Mouse (Mus musculus): ENCODE results near the gene Gm20388. TPM values are rescaled to one million over a fixed set of nuclear protein-coding genes. Genes with fewer than 3 reads are reported as not detected.
"Not testable (repeated sequence)": the region's sequence is repeated elsewhere in the genome, so short reads cannot be mapped to it uniquely, and the experiment has no call there.

Gene Gm20388
- polyA plus RNA-seq, 1 experiment from 2014 or later, result 1.4 TPM

GRCm38 (mm10) chr8:121316009-121316408, 1405.4 kb downstream of the Gm20388 start:
- Histone ChIP-seq H3K4me1 (ENCODE audit: control insufficient read depth, low read depth, low read length) (no peaks in the 10 kb centered on the region), H3K27ac (ENCODE audit: low read length) (no peak overlapping the region), H3K4me3 (ENCODE audit: low read depth, low read length) (no peak overlapping the region), H3K9me3 (replicated peaks; ENCODE audit: control insufficient read depth, low read length) (no peaks in the 10 kb centered on the region), H3K27me3 (ENCODE audit: control insufficient read depth, insufficient read depth, low read depth, low read length) (no peaks in the 10 kb centered on the region; the same call in 1 of the 2 replicates), H3K36me3 (ENCODE audit: control insufficient read depth, insufficient read depth) (no peaks in the 10 kb centered on the region), H3K4me2 (ENCODE audit: low read depth, low read length) (no peak overlapping the region), H3K9ac (ENCODE audit: low read depth, low read length) (no peak overlapping the region)
- 8% methylated on average over 18 of the region's 18 CpGs for WGBS (ENCODE audit: insufficient replicate concordance)
- peak; percentile 32; the same call in 1 of the 2 replicates for ATAC-seq (ENCODE audit: low read depth)

- H3K4me2 ChIP-seq (ENCODE audit: low read depth, low read length); H3K9ac ChIP-seq (ENCODE audit: low read depth, low read length); H3K4me3 ChIP-seq (ENCODE audit: low read depth, low read length); ATAC-seq (ENCODE audit: low read depth); H3K4me1 ChIP-seq (ENCODE audit: control insufficient read depth, low read depth, low read length); H3K36me3 ChIP-seq (ENCODE audit: control insufficient read depth, insufficient read depth); H3K27ac ChIP-seq (ENCODE audit: low read length); H3K9me3 ChIP-seq (replicated peaks; ENCODE audit: control insufficient read depth, low read length); H3K27me3 ChIP-seq (ENCODE audit: control insufficient read depth, insufficient read depth, low read depth, low read length): not testable (repeated sequence)
- WGBS (ENCODE audit: insufficient replicate concordance), result no CpG with 5 or more reads among the region's 19 CpGs
Measured at GRCm38 (mm10) chr8:121318756-121319155, 1408.1 kb downstream of the Gm20388 start.

GRCm38 (mm10) chr8:121319491-121319890, 1408.8 kb downstream of the Gm20388 start:
- Histone ChIP-seq H3K9ac (ENCODE audit: low read depth, low read length) (no peak overlapping the region), H3K27me3 (ENCODE audit: control insufficient read depth, insufficient read depth, low read depth, low read length) (no peaks in the 10 kb centered on the region), H3K4me1 (ENCODE audit: control insufficient read depth, low read depth, low read length) (no peaks in the 10 kb centered on the region), H3K4me2 (ENCODE audit: low read depth, low read length) (no peak overlapping the region), H3K4me3 (ENCODE audit: low read depth, low read length) (no peak overlapping the region), H3K36me3 (ENCODE audit: control insufficient read depth, insufficient read depth) (no peaks in the 10 kb centered on the region), H3K27ac (ENCODE audit: low read length) (no peak overlapping the region), H3K9me3 (replicated peaks; ENCODE audit: control insufficient read depth, low read length) (no peaks in the 10 kb centered on the region)
- ATAC-seq (ENCODE audit: low read depth), result no peak
- WGBS (ENCODE audit: insufficient replicate concordance), result 31% methylated on average over 5 of the region's 5 CpGs

- H3K36me3 ChIP-seq (ENCODE audit: control insufficient read depth, insufficient read depth), result no peaks in the 10 kb centered on the region
- no peaks in the 10 kb centered on the region for H3K4me1 ChIP-seq (ENCODE audit: control insufficient read depth, low read depth, low read length)
- no peak overlapping the region for H3K4me2 ChIP-seq (ENCODE audit: low read depth, low read length)
- no peak overlapping the region for H3K9ac ChIP-seq (ENCODE audit: low read depth, low read length)
- peak overlapping the region; percentile 56 for H3K27ac ChIP-seq (ENCODE audit: low read length)
- no peak overlapping the region for H3K4me3 ChIP-seq (ENCODE audit: low read depth, low read length)
- no peaks in the 10 kb centered on the region for H3K27me3 ChIP-seq (ENCODE audit: control insufficient read depth, insufficient read depth, low read depth, low read length)
- H3K9me3 ChIP-seq (replicated peaks; ENCODE audit: control insufficient read depth, low read length), result no peaks in the 10 kb centered on the region
- ATAC-seq (ENCODE audit: low read depth), result peak; percentile 86
- 56% methylated on average over 18 of the region's 18 CpGs for WGBS (ENCODE audit: insufficient replicate concordance)
Measured at GRCm38 (mm10) chr8:121326164-121326910, 1415.7 kb downstream of the Gm20388 start.

- Histone ChIP-seq H3K27me3 (ENCODE audit: control insufficient read depth, insufficient read depth, low read depth, low read length) (no peaks in the 10 kb centered on the region), H3K9me3 (replicated peaks; ENCODE audit: control insufficient read depth, low read length) (peaks cover 4% of the 10 kb centered on the region; the same call in 1 of the 2 replicates), H3K27ac (ENCODE audit: low read length) (no peak overlapping the region), H3K4me2 (ENCODE audit: low read depth, low read length) (no peak overlapping the region), H3K9ac (ENCODE audit: low read depth, low read length) (no peak overlapping the region), H3K36me3 (ENCODE audit: control insufficient read depth, insufficient read depth) (no peaks in the 10 kb centered on the region), H3K4me3 (ENCODE audit: low read depth, low read length) (no peak overlapping the region), H3K4me1 (ENCODE audit: control insufficient read depth, low read depth, low read length) (no peaks in the 10 kb centered on the region)
- WGBS (ENCODE audit: insufficient replicate concordance), result 24% methylated on average over 8 of the region's 8 CpGs
- ATAC-seq (ENCODE audit: low read depth), result no peak
Measured at GRCm38 (mm10) chr8:121332436-121332835, 1421.8 kb downstream of the Gm20388 start.

- no peaks in the 10 kb centered on the region for H3K27me3 ChIP-seq (ENCODE audit: control insufficient read depth, insufficient read depth, low read depth, low read length)
- no peaks in the 10 kb centered on the region for H3K4me1 ChIP-seq (ENCODE audit: control insufficient read depth, low read depth, low read length)
- no peak overlapping the region for H3K4me2 ChIP-seq (ENCODE audit: low read depth, low read length)
- ATAC-seq (ENCODE audit: low read depth), result peak; percentile 30; the same call in 1 of the 2 replicates
- 13% methylated on average over 33 of the region's 33 CpGs for WGBS (ENCODE audit: insufficient replicate concordance)
- H3K9me3 ChIP-seq (replicated peaks; ENCODE audit: control insufficient read depth, low read length), result peaks cover 4% of the 10 kb centered on the region; the same call in 1 of the 2 replicates
- no peak overlapping the region for H3K27ac ChIP-seq (ENCODE audit: low read length)
- H3K9ac ChIP-seq (ENCODE audit: low read depth, low read length), result no peak overlapping the region
- no peak overlapping the region for H3K4me3 ChIP-seq (ENCODE audit: low read depth, low read length)
- no peaks in the 10 kb centered on the region for H3K36me3 ChIP-seq (ENCODE audit: control insufficient read depth, insufficient read depth)
Measured at GRCm38 (mm10) chr8:121334495-121335424, 1424.1 kb downstream of the Gm20388 start.

- Histone ChIP-seq H3K36me3 (ENCODE audit: control insufficient read depth, insufficient read depth) (no peaks in the 10 kb centered on the region), H3K9me3 (replicated peaks; ENCODE audit: control insufficient read depth, low read length) (peaks cover 4% of the 10 kb centered on the region; the same call in 1 of the 2 replicates), H3K4me1 (ENCODE audit: control insufficient read depth, low read depth, low read length) (no peaks in the 10 kb centered on the region), H3K27me3 (ENCODE audit: control insufficient read depth, insufficient read depth, low read depth, low read length) (no peaks in the 10 kb centered on the region), H3K9ac (ENCODE audit: low read depth, low read length) (no peak overlapping the region), H3K4me3 (ENCODE audit: low read depth, low read length) (no peak overlapping the region), H3K4me2 (ENCODE audit: low read depth, low read length) (no peak overlapping the region), H3K27ac (ENCODE audit: low read length) (no peak overlapping the region)
- 82% methylated on average over 7 of the region's 7 CpGs for WGBS (ENCODE audit: insufficient replicate concordance)
- no peak for ATAC-seq (ENCODE audit: low read depth)
Measured at GRCm38 (mm10) chr8:121335684-121336083, 1425.0 kb downstream of the Gm20388 start.

- H3K27me3 ChIP-seq (ENCODE audit: control insufficient read depth, insufficient read depth, low read depth, low read length), result no peaks in the 10 kb centered on the region
- WGBS (ENCODE audit: insufficient replicate concordance), result 59% methylated on average over 13 of the region's 13 CpGs
- no peak overlapping the region for H3K4me2 ChIP-seq (ENCODE audit: low read depth, low read length)
- H3K9ac ChIP-seq (ENCODE audit: low read depth, low read length), result no peak overlapping the region
- no peaks in the 10 kb centered on the region for H3K4me1 ChIP-seq (ENCODE audit: control insufficient read depth, low read depth, low read length)
- H3K36me3 ChIP-seq (ENCODE audit: control insufficient read depth, insufficient read depth), result no peaks in the 10 kb centered on the region
- no peaks in the 10 kb centered on the region for H3K9me3 ChIP-seq (replicated peaks; ENCODE audit: control insufficient read depth, low read length)
- no peak overlapping the region for H3K27ac ChIP-seq (ENCODE audit: low read length)
- H3K4me3 ChIP-seq (ENCODE audit: low read depth, low read length), result no peak overlapping the region
- no peak for ATAC-seq (ENCODE audit: low read depth)
Measured at GRCm38 (mm10) chr8:121342931-121343330, 1432.3 kb downstream of the Gm20388 start.

GRCm38 (mm10) chr8:121344486-121344885, 1433.8 kb downstream of the Gm20388 start:
- Histone ChIP-seq H3K4me1 (ENCODE audit: control insufficient read depth, low read depth, low read length) (no peaks in the 10 kb centered on the region), H3K4me2 (ENCODE audit: low read depth, low read length) (no peak overlapping the region), H3K9me3 (replicated peaks; ENCODE audit: control insufficient read depth, low read length) (no peaks in the 10 kb centered on the region), H3K4me3 (ENCODE audit: low read depth, low read length) (no peak overlapping the region), H3K36me3 (ENCODE audit: control insufficient read depth, insufficient read depth) (no peaks in the 10 kb centered on the region), H3K9ac (ENCODE audit: low read depth, low read length) (no peak overlapping the region), H3K27ac (ENCODE audit: low read length) (no peak overlapping the region), H3K27me3 (ENCODE audit: control insufficient read depth, insufficient read depth, low read depth, low read length) (no peaks in the 10 kb centered on the region)
- WGBS (ENCODE audit: insufficient replicate concordance), result 61% methylated on average over 9 of the region's 9 CpGs
- no peak for ATAC-seq (ENCODE audit: low read depth)

Measured in liver, embryonic 16.5 days (tissue).